Mouse (Mus musculus) frontal cortex, postnatal 14 days (tissue): ENCODE measurements around the gene Sf3b3.

Experiments used
- DNase-seq, 2 experiments: peaks; one replicate each; pipeline ENCODE4 v3.0.0; 2022; ENCODE audit warnings: low spot score in 2 of 2

Sf3b3 gene

DNA sequence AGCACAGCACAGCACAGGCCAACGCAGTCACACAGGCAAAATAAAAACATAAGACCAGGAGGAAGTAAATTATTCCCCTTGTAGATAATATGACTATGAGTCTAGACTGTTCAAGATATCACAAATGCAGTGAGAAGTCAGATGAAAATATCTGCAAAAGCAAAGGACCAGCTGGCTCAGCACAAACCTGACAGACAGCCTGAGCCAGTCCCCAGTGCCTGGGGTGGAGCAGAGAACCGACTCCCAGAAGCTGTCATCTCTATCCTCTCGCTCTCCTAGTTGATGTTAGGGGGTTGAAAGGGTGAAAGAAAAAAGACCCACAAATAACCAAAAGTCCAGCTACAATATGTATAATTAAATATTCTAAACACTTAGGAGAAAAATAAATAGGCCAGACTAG, 70.9 kb downstream of the Sf3b3 start:
- no peak for DNase-seq

DNA sequence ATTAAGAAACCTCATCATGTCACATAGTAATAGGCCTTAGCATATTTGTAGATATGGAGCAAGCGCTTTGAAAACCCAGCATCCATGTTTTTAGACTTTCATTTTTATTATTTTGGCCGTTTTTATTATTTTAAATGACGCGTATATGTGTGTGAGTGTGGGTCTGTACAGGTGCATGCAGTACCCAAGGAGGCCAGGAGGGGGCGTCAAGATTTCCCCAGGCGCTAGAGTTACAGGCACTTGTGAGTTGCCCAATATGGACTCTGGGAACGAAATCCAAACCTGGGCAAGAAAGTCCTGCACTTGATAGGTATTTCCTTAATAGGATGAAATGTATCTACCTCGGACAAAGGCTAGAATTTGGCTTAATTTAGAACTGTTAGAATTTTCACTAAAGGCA, 71.3 kb downstream of the Sf3b3 start:
- no peak for DNase-seq

DNA sequence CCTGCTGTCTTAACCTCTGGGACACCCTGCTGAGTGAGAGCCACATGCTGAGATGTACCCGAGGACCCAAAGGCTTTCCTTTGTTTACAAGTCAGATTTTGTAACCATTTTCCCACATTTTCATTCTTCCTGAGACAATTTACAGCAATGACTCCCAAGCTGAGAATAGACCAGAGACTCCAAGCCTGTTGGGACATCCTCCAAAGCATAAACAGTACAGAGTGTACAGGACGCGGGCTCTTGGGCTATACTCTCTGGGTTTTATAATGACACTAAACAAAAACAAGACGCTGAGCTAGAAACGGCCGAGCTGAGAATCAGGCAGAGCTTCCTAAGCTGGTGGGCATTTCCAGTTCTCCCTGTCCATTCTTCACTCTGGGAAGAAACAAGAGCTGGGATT, 71.9 kb downstream of the Sf3b3 start:
- no peak for DNase-seq

DNA sequence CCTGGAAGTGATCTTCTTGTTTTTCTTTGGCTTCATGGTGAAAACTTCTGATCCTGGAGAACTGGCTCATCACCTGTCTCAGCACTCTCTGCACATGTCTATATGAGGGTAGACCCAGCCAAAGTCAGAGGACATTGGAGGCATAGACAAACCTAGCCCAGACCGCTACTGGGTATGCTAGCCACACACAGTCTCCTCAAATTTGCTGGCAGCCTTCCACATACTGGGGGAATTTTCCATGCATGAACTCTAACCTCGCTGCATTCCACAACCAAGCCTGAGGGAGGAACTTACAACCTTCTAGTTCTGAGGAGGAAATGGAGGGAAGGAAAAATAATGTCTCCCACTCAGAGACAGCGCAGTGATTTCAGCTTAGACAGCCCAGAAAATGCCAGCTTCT, 72.5 kb downstream of the Sf3b3 start:
- DNase-seq, result no peak

DNA sequence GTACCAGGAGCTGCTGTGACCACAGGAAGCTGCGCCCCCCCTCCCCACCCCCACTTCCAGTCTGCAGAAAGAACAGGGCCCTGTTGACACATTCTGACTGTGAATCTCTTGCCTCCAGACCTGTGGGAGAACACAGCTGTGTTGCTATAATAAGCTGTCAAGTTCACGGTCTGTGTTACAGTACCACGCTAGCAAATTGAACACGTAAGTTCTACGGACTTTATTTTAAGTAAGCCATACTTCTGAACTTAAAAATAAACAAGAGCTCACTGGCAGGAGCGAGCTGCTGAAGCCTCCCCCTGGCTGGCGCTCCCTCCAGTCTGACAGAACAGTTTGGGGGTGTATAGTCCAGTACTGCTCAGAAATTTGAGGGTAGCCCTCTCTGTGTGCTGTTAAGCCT, 74.1 kb downstream of the Sf3b3 start:
- no peak for DNase-seq

DNA sequence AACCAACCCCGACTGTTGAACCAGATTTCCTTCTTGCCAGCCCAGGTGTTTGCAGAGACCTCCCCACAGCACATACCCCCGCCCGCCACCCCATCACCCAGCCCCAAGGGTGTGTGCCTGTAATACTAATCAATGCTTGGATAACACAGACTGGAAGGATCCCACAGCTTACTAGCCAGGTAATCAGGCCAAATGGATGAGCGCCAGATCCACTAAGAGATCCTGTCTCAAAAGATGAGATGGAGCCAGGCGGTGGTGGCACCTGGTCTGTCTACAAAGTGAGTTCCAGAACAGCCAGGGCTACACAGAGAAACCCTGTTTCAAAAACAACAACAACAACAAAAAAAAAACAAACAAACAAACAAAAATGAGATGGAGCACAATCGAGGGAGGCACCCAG, 79.3 kb downstream of the Sf3b3 start:
- no peak for DNase-seq

DNA sequence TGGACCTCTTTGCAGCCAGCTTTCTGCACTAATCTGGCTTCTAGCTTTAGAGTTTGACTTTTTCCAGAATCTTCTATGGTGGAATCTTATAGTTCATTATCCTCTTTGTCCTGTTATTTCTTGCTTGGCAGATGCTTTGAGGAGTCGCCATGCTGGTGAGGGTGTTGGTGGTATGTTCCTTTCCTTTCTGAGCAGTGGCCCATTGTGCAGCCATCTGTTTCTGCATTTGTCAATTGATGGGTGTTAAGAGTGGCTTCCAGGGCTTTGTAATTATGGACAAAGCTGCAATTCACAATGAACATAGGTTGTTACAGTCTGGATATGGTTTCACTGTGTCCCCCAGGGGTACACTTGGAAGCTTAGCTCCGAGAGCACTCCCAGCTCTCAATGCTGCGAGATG, 81.9 kb downstream of the Sf3b3 start:
- DNase-seq, result no peak

DNA sequence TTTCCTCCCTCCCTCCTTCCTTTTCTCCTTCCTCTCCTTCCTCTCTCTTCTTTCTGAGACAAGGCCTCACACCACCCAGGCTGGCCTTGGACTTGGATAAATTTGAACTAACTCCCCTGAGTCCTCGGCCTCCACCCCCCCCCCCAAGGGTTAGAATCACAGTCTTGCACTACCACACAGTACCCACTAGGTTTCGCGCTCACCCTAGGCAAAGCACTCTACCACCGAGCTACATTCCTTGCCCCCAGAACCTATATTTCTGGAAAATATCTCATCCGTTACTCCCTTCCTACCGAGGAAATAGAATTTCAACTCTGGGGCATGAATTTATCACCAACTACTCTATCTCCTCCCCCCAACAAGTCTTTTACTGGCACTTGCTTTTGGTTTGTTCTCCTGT, 84.6 kb downstream of the Sf3b3 start:
- DNase-seq, result no peak

DNA sequence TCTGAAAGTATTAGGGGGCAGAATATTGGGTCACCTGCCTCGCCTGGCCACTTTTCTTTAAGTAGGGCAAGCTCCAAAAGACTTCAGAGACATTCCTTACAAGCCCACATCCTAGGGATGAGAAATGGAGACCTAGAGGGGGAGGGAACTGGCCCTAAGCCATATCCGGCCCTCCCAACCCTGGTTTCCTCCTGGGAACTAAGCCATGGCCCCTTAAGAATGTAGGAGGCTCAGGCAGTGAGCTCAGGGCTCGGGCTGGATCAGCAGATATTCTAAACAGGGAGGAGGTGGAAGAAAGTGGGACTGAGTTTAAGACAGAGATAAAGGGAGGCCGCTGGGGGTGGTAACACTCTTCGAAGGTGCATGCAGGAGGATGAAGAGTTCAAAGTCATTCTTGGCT, 85.4 kb downstream of the Sf3b3 start:
- DNase-seq, result no peak

DNA sequence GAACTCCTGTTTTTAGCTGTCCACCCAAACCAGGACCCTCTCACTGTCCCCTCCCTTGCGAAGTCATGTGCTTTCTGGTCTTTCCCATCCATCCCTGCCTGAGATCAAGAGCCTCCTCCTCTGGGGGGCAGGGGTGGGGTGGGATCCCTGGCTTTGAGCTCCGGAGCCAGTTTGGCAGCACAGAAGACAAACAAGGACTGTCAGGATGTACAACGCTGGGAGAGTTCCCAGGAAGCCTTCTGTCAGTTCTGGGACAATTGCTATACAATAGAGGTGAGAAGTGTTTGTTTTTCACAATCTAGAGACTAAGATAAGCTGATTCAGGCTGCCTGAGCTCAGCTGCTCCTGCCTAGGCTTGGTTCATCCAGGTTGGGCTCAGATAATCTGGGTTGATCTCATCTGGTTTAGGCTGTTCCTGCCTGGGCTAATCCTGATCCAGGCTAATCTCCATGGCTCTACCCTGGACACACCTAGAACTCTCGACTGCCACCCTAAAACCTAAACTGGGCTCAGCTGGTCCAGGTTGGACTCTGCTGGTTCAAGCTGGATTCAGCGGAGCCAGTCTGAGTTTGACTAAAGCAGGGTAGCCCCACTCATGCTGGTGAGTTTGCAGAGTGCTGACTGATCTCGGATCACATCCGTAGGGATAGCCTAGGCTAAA, 86.2 kb downstream of the Sf3b3 start:
- DNase-seq, result no peak
